Mouse (Mus musculus): ENCODE data around the gene Col16a1. TPM values are rescaled to one million over a fixed set of nuclear protein-coding genes. Genes with fewer than 3 reads are reported as not detected.

Gene Col16a1
- polyA plus RNA-seq, 2 experiments = 153 to 284 TPM

- ATAC-seq (ENCODE audit: low FRiP score, low read depth) = no peak
- WGBS = 81% methylated on average over 7 of the region's 7 CpGs
- no peak overlapping the region for H3K9ac ChIP-seq (ENCODE audit: low read depth, low read length, severe bottlenecking)
Observed at GRCm38 (mm10) chr4:130131448-130132105, 83.9 kb downstream of the Col16a1 start.

GRCm38 (mm10) chr4:130133399-130133798, 85.8 kb downstream of the Col16a1 start:
- no peak for TF ChIP-seq POLR2A (IDR thresholded peaks at IDR 0.05; ENCODE audit: borderline replicate concordance, extremely low read depth, insufficient read depth, insufficient read length)

More at GRCm38 (mm10) chr4:130131448-130132105, 83.9 kb downstream of the Col16a1 start:
- no peaks in the 10 kb centered on the region for H3K9me3 ChIP-seq (ENCODE audit: control insufficient read depth, low read length)
- no peak for DNase-seq (ENCODE audit: low spot score)
- H3K36me3 ChIP-seq (ENCODE audit: control insufficient read depth, insufficient read depth, low read length) = peaks cover 17% of the 10 kb centered on the region
- 0 out of 2 replicates have a peak, but pooled peaks cover under 1% of the 10 kb centered on the region for H3K27me3 ChIP-seq (ENCODE audit: control insufficient read depth, insufficient read depth, low read length)
- no peak for TF ChIP-seq POLR2A (IDR thresholded peaks at IDR 0.05; ENCODE audit: borderline replicate concordance, extremely low read depth, insufficient read depth, insufficient read length)
- no peak overlapping the region for H3K27ac ChIP-seq (replicated peaks; ENCODE audit: low read depth, low read length)
- H3K4me1 ChIP-seq (ENCODE audit: control insufficient read depth, insufficient read depth, low read length) = no peaks in the 10 kb centered on the region
- H3K4me2 ChIP-seq (replicated peaks; ENCODE audit: low read depth, low read length, severe bottlenecking) = no peak overlapping the region
- no peak overlapping the region for H3K4me3 ChIP-seq (replicated peaks; ENCODE audit: low read length)

GRCm38 (mm10) chr4:130138441-130139213, 91.0 kb downstream of the Col16a1 start:
- Histone ChIP-seq H3K4me2 (replicated peaks; ENCODE audit: low read depth, low read length, severe bottlenecking) (peak overlapping the region; percentile 65), H3K4me1 (ENCODE audit: control insufficient read depth, insufficient read depth, low read length) (peaks cover 7% of the 10 kb centered on the region), H3K27ac (replicated peaks; ENCODE audit: low read depth, low read length) (no peak overlapping the region), H3K9me3 (ENCODE audit: control insufficient read depth, low read length) (no peaks in the 10 kb centered on the region), H3K27me3 (ENCODE audit: control insufficient read depth, insufficient read depth, low read length) (peaks cover 42% of the 10 kb centered on the region), H3K9ac (ENCODE audit: low read depth, low read length, severe bottlenecking) (peak overlapping the region; percentile 40; the same call in 1 of the 2 replicates), H3K4me3 (replicated peaks; ENCODE audit: low read length) (peak overlapping the region; percentile 37), H3K36me3 (ENCODE audit: control insufficient read depth, insufficient read depth, low read length) (no peaks in the 10 kb centered on the region)
- under 1% methylated on average over 50 of the region's 57 CpGs for WGBS
- DNase-seq (ENCODE audit: low spot score) (peak; percentile 63), ATAC-seq (ENCODE audit: low FRiP score, low read depth) (peak; percentile 71; the same call in 1 of the 2 replicates)
- no peak for TF ChIP-seq POLR2A (IDR thresholded peaks at IDR 0.05; ENCODE audit: borderline replicate concordance, extremely low read depth, insufficient read depth, insufficient read length)

More at GRCm38 (mm10) chr4:130133399-130133798, 85.8 kb downstream of the Col16a1 start:
- no peaks in the 10 kb centered on the region for H3K9me3 ChIP-seq (ENCODE audit: control insufficient read depth, low read length)
- H3K4me2 ChIP-seq (replicated peaks; ENCODE audit: low read depth, low read length, severe bottlenecking) = no peak overlapping the region
- ATAC-seq (ENCODE audit: low FRiP score, low read depth) (no peak), DNase-seq (ENCODE audit: low spot score) (no peak)
- H3K4me1 ChIP-seq (ENCODE audit: control insufficient read depth, insufficient read depth, low read length) = no peaks in the 10 kb centered on the region
- no peaks in the 10 kb centered on the region for H3K36me3 ChIP-seq (ENCODE audit: control insufficient read depth, insufficient read depth, low read length)
- no peak overlapping the region for H3K4me3 ChIP-seq (replicated peaks; ENCODE audit: low read length)
- no peak overlapping the region for H3K27ac ChIP-seq (replicated peaks; ENCODE audit: low read depth, low read length)
- H3K9ac ChIP-seq (ENCODE audit: low read depth, low read length, severe bottlenecking) = no peak overlapping the region
- WGBS = 55% methylated on average over 6 of the region's 6 CpGs
- H3K27me3 ChIP-seq (ENCODE audit: control insufficient read depth, insufficient read depth, low read length) = peaks cover 17% of the 10 kb centered on the region

GRCm38 (mm10) chr4:130139214-130139492, 91.5 kb downstream of the Col16a1 start, which contains the start of gene Hcrtr1:
Hcrtr1 (minus strand) TSS chr4:130139359.
- DNase-seq (ENCODE audit: low spot score) = no peak
- under 1% methylated on average over 15 of the region's 15 CpGs for WGBS
- ATAC-seq (ENCODE audit: low FRiP score, low read depth) = no peak
- Histone ChIP-seq H3K36me3 (ENCODE audit: control insufficient read depth, insufficient read depth, low read length) (no peaks in the 10 kb centered on the region), H3K4me1 (ENCODE audit: control insufficient read depth, insufficient read depth, low read length) (peaks cover 7% of the 10 kb centered on the region), H3K27me3 (ENCODE audit: control insufficient read depth, insufficient read depth, low read length) (peaks cover 42% of the 10 kb centered on the region), H3K4me3 (replicated peaks; ENCODE audit: low read length) (peak within 1 kb of the TSS; percentile 37), H3K27ac (replicated peaks; ENCODE audit: low read depth, low read length) (no peak within 1 kb of the TSS), H3K4me2 (replicated peaks; ENCODE audit: low read depth, low read length, severe bottlenecking) (peak within 1 kb of the TSS; percentile 65), H3K9ac (ENCODE audit: low read depth, low read length, severe bottlenecking) (peak within 1 kb of the TSS; percentile 40; the same call in 1 of the 2 replicates), H3K9me3 (ENCODE audit: control insufficient read depth, low read length) (no peaks in the 10 kb centered on the region)
- TF ChIP-seq POLR2A (IDR thresholded peaks at IDR 0.05; ENCODE audit: borderline replicate concordance, extremely low read depth, insufficient read depth, insufficient read length) = no peak

DNA sequence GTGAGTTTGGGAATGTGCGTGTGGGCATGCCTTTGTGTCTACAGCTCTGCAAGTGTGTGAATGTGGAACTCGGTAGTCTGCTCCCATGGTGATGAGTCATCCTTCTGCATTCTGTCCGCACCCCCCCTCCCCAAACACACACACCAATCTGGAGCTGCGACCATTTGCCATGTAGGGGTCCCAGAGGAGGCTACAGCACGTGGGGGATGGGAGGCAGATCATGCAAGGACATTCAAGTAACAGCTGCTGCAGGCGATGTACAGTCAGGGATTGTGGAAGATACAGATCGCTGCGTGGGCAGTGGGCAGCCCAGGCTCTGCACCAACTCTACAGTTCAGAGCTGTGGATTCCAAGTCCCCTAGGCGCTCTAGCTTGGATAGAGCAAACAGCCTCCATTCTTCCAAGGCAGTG, 93.4 kb downstream of the Col16a1 start:
- no peak overlapping the region for H3K27ac ChIP-seq (replicated peaks; ENCODE audit: low read depth, low read length)
- H3K4me1 ChIP-seq (ENCODE audit: control insufficient read depth, insufficient read depth, low read length) = peaks cover 7% of the 10 kb centered on the region
- DNase-seq (ENCODE audit: low spot score) (no peak), ATAC-seq (ENCODE audit: low FRiP score, low read depth) (no peak)
- H3K4me2 ChIP-seq (replicated peaks; ENCODE audit: low read depth, low read length, severe bottlenecking) = no peak overlapping the region
- 61% methylated on average over 9 of the region's 9 CpGs for WGBS
- H3K9ac ChIP-seq (ENCODE audit: low read depth, low read length, severe bottlenecking) = no peak overlapping the region
- peaks cover 42% of the 10 kb centered on the region for H3K27me3 ChIP-seq (ENCODE audit: control insufficient read depth, insufficient read depth, low read length)
- no peaks in the 10 kb centered on the region for H3K36me3 ChIP-seq (ENCODE audit: control insufficient read depth, insufficient read depth, low read length)
- peaks cover 4% of the 10 kb centered on the region; the same call in 1 of the 2 replicates for H3K9me3 ChIP-seq (ENCODE audit: control insufficient read depth, low read length)
- H3K4me3 ChIP-seq (replicated peaks; ENCODE audit: low read length) = no peak overlapping the region
- no peak for TF ChIP-seq POLR2A (IDR thresholded peaks at IDR 0.05; ENCODE audit: borderline replicate concordance, extremely low read depth, insufficient read depth, insufficient read length)

Measured in limb, embryonic 14.5 days (tissue).